Mouse (Mus musculus) B cell, adult 2 months (primary cell): ENCODE measurements at regions not wholly inside any gene's neighbourhood (a gene's known extent, or its start where the extent isn't known, plus 50 kb on each side); places are given as distances from the start of the nearest gene placed in this dataset.
"Not testable (repeated sequence)": the region's sequence is repeated elsewhere in the genome, so short reads cannot be mapped to it uniquely, and the experiment has no call there.

Source experiments
- DNase-seq, 2 experiments: peaks; one replicate each; pipeline ENCODE4 v3.0.0; 2022

- DNase-seq, result not testable (repeated sequence)
These were observed 2129.0 kb downstream of the Cntnap5b start for GRCm38 (mm10) chr1:101901601-101902000.

GRCm38 (mm10) chr1:101902154-101902825 lies 2129.7 kb downstream of the Cntnap5b start:
- DNase-seq, result peak; percentile 59

- DNase-seq, result peak; percentile 50 to 51
These were observed 2130.3 kb downstream of the Cntnap5b start for GRCm38 (mm10) chr1:101902826-101903210.

GRCm38 (mm10) chr1:101916991-101917390 lies 2144.4 kb downstream of the Cntnap5b start:
- DNase-seq, result not testable (repeated sequence)

GRCm38 (mm10) chr1:101918872-101919271 lies 2146.3 kb downstream of the Cntnap5b start:
- no peak for DNase-seq

GRCm38 (mm10) chr1:101941107-101941506 lies 2168.5 kb downstream of the Cntnap5b start:
- DNase-seq, result no peak
